Mouse (Mus musculus): ENCODE results near the gene Rhoa. TPM values are rescaled to one million over a fixed set of nuclear protein-coding genes. Genes with fewer than 3 reads are reported as not detected.
"Not testable (repeated sequence)": the region's sequence is repeated elsewhere in the genome, so short reads cannot be mapped to it uniquely, and the experiment has no call there.

The Rhoa gene
- 331 and 341 TPM in 2 replicates for polyA plus RNA-seq (2016; fragmentation: Nextera tagmentation; extraction: Ambion mirVana)

DNA sequence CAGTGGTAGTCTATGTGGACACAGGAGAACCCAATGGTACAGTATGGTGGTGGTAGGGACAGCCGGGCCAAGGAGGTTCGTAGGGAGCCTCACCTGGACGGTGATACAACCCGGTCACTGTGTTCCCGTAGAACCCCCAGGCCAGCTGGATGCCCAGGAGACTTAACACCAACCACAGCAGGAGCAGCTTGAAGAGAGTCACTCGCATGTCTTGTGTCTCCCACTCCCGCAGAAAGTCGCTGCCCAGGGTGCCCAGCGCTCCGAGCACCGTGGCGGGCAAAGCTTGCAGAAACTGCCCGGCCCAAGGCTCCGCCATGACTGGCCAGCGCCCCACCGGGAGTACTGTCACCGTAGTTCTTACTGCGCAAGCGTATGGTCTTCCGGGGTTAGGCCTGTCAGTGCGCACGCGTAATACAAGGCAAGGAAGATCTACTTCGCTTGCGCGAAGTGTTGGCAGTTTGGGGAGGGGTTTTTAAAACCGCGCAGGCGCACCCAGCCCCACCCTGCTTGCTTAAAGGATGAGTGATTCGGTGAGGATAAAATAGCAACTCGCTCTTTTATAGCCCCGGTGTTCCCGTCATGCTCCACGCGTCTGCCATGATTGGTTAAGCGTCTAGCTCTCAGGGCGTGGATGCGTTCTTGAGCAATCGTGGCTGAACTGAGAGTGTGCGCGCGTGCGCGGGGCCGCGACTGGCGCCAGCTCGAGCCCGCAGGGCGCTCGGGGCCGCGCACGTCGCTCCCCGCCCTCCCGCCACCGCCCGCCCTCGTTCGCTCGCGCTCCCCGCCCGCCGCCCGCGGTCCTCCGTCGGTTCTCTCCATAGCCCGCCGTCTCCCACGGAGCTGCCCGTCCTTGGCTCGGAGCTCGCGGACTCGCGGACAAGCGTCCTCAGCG is at the start of gene Rhoa, which contains the start of gene Tcta:
Gene Rhoa, plus strand, starts transcription at position 501 of the 892 bp plus-strand sequence.
Gene Tcta, minus strand, starts transcription at position 532 of the 892 bp plus-strand sequence.
- WGBS: under 1% methylated on average over 81 of the region's 81 CpGs
- ATAC-seq (ENCODE audit: low FRiP score): peak; percentile 97
- H3K27ac ChIP-seq: peak within 1 kb of the TSS; percentile 100
- H3K4me1 ChIP-seq: peaks cover 38% of the 10 kb centered on the region
- H3K4me2 ChIP-seq: peak within 1 kb of the TSS; percentile 90
- H3K27me3 ChIP-seq: no peaks in the 10 kb centered on the region
- H3K9me3 ChIP-seq: no peaks in the 10 kb centered on the region
- peak within 1 kb of the TSS; percentile 96 for H3K9ac ChIP-seq
- H3K36me3 ChIP-seq (replicated peaks): peaks cover 26% of the 10 kb centered on the region
- H3K4me3 ChIP-seq (replicated peaks): peak within 1 kb of the TSS; percentile 94

DNA sequence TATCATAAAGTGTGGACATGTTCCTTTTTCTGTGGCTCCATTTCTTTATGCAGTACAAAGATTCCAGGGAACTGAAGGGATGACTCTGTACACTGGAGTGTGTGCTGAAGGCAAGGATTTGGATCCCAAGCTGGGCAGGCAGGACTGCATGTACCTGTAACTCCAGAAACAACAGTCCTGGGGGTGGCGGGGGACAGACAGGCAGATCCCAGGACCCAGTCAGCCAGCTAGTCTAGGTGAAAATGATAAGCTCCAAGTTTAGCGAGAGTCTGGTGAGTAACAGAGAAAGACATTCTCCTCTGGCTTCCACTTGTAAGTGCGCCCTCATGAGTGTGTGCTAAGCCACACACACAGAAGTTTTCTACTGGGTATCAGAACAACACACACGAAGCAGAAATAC is 45.4 kb upstream of the Rhoa start:
- Histone ChIP-seq H3K27me3 (no peaks in the 10 kb centered on the region), H3K27ac (no peak overlapping the region), H3K4me1 (peaks cover 30% of the 10 kb centered on the region), H3K36me3 (replicated peaks) (0 out of 2 replicates have a peak, but pooled peaks cover 3% of the 10 kb centered on the region), H3K9ac (no peak overlapping the region), H3K4me2 (no peak overlapping the region), H3K4me3 (replicated peaks) (no peak overlapping the region), H3K9me3 (no peaks in the 10 kb centered on the region)
- ATAC-seq (ENCODE audit: low FRiP score): no peak
- 83% methylated on average over 4 of the region's 4 CpGs for WGBS

DNA sequence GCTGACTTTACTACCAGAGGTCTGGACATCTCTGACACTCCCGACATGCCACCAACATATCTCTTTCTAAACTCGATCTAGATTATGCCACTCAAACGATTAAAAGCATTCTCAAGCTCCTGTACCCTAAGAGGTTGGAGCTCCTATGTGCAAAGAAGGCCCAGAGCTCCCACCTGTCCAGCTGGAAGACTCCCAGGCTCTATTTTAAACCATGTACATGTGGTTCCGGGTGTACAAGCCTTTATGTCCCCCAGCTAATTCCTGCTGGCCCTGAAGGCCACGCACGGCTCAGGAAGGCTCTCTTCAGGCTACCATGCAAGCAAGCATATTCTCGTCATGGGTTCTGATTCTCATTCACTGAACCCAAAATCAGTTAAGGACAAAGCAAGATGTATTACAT is 44.1 kb upstream of the Rhoa start:
- 80% methylated on average over 7 of the region's 7 CpGs for WGBS
- no peak for ATAC-seq (ENCODE audit: low FRiP score)
- no peaks in the 10 kb centered on the region for H3K27me3 ChIP-seq
- peak overlapping the region; percentile 96 for H3K4me3 ChIP-seq (replicated peaks)
- H3K27ac ChIP-seq: no peak overlapping the region
- H3K4me2 ChIP-seq: peak overlapping the region; percentile 68
- H3K36me3 ChIP-seq (replicated peaks): 0 out of 2 replicates have a peak, but pooled peaks cover 3% of the 10 kb centered on the region
- no peaks in the 10 kb centered on the region for H3K9me3 ChIP-seq
- no peak overlapping the region for H3K9ac ChIP-seq
- peaks cover 30% of the 10 kb centered on the region for H3K4me1 ChIP-seq

DNA sequence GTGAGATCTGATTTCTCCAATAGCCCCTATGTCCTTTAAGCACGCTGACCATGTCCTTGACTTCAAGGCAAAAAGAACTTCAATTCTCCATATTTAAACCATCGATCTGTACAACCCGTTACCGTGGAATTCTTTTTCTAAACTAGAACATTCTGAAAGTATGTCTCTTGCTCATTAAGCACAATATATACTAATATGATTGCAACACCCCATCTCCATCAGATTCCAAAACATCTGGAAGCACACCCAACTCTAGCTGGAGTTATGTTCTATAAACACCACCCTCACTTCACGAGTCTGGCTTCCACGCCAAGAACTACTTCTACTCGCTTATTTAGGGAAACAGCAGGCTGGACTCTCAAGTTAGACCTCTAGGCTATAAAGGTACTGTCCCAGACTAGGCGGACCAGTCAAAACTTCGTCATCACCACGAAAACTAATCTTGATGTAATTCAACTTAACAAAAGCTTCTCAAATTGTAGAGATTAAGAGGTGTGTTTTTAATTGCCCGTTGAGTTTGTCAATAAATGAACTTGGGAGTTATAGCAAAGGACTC is 43.4 kb upstream of the Rhoa start:
- no peaks in the 10 kb centered on the region for H3K27me3 ChIP-seq
- H3K4me1 ChIP-seq: peaks cover 30% of the 10 kb centered on the region
- ATAC-seq (ENCODE audit: low FRiP score): no peak
- no peaks in the 10 kb centered on the region for H3K9me3 ChIP-seq
- 0 out of 2 replicates have a peak, but pooled peaks cover 2% of the 10 kb centered on the region for H3K36me3 ChIP-seq (replicated peaks)
- H3K4me3 ChIP-seq (replicated peaks): peak overlapping the region; percentile 96
- H3K4me2 ChIP-seq: peak overlapping the region; percentile 68
- WGBS: 42% methylated on average over 11 of the region's 11 CpGs
- H3K9ac ChIP-seq: peak overlapping the region; percentile 95
- H3K27ac ChIP-seq: no peak overlapping the region

DNA sequence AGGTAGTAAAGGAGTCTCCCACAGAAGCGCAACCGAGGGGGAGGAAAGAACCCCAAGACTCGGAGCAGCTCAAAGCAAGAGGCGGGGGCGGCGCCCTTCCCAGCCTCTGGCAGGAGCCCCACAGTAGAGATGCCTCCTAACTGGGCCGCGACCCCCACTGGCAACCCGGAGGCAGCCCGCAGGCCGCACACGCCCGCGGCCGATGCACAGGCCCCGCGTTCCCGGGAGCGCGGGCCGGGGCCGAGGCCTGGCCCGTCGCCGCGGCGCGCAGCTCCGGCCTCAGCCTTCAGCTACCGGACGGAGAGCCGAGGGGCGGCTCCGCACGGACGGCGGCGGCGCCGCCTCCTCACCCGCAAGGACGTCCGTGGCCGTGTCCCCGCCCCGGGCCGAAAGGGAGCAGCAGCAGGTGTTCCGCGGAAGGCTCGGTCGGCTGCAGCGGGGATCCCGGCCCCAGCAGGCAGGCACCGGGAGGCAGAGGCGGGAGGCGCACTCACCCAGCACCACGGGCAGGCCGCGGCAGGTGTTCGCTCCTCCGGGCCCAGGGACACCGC is 42.7 kb upstream of the Rhoa start:
- peak overlapping the region; percentile 93 for H3K27ac ChIP-seq
- peak overlapping the region; percentile 95 for H3K9ac ChIP-seq
- H3K27me3 ChIP-seq: no peaks in the 10 kb centered on the region
- peak overlapping the region; percentile 68 for H3K4me2 ChIP-seq
- peaks cover 30% of the 10 kb centered on the region for H3K4me1 ChIP-seq
- H3K4me3 ChIP-seq (replicated peaks): peak overlapping the region; percentile 96
- no peaks in the 10 kb centered on the region for H3K36me3 ChIP-seq (replicated peaks)
- 0% methylated on average over 49 of the region's 62 CpGs for WGBS
- peak; percentile 63 for ATAC-seq (ENCODE audit: low FRiP score)
- H3K9me3 ChIP-seq: no peaks in the 10 kb centered on the region

DNA sequence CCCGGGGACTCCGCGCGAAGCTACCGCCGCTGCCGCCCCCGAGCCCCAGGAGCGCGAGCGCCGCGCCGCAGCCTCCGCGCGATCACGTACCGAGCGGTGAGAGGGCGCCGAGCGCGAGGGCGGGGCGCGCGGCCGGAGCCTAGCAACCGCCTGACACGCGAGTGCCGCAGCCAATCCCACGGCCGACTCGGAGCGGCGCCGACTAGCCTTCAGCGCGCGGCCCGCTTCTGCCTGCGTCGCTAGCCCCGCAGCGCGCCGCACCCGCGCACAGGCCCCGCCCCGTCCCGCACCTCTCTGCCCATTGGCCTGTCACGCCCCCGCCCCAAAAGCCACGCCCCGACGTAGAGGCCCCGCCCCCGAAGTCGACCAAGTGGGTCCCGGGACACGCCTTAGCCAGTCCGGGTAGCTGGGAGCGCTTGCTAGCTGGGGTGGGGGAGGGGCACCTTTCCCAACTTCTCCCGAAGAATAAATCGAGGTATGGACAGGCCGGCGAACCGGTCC is 42.2 kb upstream of the Rhoa start, which contains the start of gene Dag1:
Gene Dag1, minus strand, starts transcription at position 269 of the 501 bp plus-strand sequence.
- H3K9ac ChIP-seq: peak within 1 kb of the TSS; percentile 95
- WGBS: 0% methylated on average over 71 of the region's 71 CpGs
- peaks cover 30% of the 10 kb centered on the region for H3K4me1 ChIP-seq
- peak within 1 kb of the TSS; percentile 68 for H3K4me2 ChIP-seq
- H3K4me3 ChIP-seq (replicated peaks): peak within 1 kb of the TSS; percentile 96
- H3K9me3 ChIP-seq: no peaks in the 10 kb centered on the region
- peak; percentile 99 for ATAC-seq (ENCODE audit: low FRiP score)
- no peaks in the 10 kb centered on the region for H3K27me3 ChIP-seq
- no peaks in the 10 kb centered on the region for H3K36me3 ChIP-seq (replicated peaks)
- H3K27ac ChIP-seq: peak within 1 kb of the TSS; percentile 93

DNA sequence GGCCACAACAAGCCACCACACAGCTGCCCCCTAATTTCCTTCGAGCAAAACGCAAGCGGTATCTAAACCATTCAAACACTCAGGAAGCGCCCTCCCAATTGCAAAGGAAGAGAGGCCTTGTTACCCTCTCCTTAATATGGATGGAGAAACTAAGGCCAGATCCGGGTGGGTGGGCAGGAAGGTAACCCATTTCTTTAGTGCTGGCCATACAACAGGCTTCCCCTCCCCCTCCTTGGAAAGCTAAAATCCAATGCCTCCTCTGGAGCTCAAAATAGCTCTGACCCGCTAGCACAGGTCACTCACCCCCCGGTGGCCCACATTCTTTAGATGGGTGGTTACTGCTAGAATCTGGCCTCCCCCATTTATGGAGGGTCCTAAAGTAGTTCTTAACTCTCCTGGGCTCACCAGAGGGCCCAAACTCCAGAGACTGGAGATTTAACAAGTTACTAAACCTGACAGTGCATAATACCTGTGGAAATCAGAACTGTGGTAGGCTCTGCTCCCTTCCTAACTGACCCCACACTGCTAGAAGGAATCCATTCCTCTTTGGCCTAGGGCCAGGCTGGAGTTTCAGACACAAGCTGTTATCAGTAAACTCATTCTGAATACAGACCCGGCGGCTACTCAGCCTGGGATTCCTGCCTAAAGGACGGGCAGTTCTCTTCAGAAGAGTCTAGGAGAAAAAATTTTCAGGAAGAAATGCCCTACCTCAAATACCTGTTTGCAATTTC is 41.6 kb upstream of the Rhoa start:
- Histone ChIP-seq H3K9me3 (no peaks in the 10 kb centered on the region), H3K27ac (peak overlapping the region; percentile 93), H3K4me3 (replicated peaks) (peak overlapping the region; percentile 96), H3K4me2 (peak overlapping the region; percentile 68), H3K9ac (peak overlapping the region; percentile 12; the same call in 1 of the 2 replicates), H3K36me3 (replicated peaks) (no peaks in the 10 kb centered on the region), H3K4me1 (peaks cover 30% of the 10 kb centered on the region), H3K27me3 (no peaks in the 10 kb centered on the region)
- WGBS: 14% methylated on average over 10 of the region's 10 CpGs
- ATAC-seq (ENCODE audit: low FRiP score): no peak; the same call in 1 of the 2 replicates

DNA sequence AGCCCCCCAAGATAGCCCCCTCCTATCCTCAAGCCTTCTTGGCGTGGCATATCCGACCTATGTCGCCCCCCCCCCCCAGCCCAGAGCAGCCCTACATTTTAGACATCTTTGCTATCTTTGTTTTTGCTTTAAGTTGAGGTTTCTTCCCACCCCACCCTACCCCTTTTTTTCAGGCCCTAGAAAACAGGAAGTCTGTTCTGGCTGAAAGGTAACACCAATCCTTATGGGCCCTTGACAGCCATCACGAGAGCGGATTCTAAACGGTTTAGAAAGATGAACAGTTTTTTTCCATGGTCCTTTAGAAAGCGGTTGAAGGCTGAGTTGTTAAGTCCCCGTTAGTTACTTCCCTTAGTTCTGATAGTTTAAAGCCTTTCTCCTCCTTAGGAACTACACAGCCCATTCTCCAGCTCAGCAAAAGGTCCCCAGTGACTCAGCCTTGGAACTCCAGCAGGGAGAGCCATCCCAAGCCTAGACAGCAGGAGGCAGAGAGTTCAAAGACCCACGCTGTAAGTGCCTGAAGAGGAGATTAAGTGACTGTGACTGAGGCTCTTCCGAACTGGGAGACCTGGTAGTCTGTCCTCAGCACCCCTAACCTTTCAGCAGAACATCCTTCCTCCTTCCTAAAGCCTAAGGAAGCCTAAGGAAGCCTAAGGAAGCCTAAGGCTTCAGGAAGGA is 39.5 kb upstream of the Rhoa start:
- H3K9ac ChIP-seq: no peak overlapping the region
- H3K27me3 ChIP-seq: no peaks in the 10 kb centered on the region
- H3K27ac ChIP-seq: no peak overlapping the region
- H3K4me3 ChIP-seq (replicated peaks): no peak overlapping the region
- no peak overlapping the region for H3K4me2 ChIP-seq
- H3K9me3 ChIP-seq: no peaks in the 10 kb centered on the region
- 62% methylated on average over 8 of the region's 10 CpGs for WGBS
- no peak for ATAC-seq (ENCODE audit: low FRiP score)
- H3K4me1 ChIP-seq: peaks cover 24% of the 10 kb centered on the region
- no peaks in the 10 kb centered on the region for H3K36me3 ChIP-seq (replicated peaks)

DNA sequence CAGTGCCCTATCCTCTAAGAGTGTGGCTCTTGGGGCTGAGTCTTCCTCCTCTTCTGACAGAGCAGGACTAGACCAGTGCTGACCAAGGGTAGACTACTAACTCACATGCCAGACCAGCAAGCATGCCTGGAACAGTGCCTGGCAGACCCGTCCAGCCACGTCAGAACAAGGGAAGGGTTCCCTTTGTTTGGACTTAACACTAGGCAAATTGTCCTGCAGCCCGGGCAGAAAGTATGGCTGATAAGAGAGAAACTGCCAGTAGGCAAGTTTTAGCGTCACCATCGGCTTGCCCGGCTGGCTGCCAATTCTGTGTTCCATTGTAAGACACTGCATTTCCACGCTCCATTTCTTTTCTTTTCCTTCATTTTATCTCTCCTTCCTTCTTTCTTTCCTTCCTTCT is 38.2 kb upstream of the Rhoa start:
- 0 out of 2 replicates have a peak, but pooled peaks cover 2% of the 10 kb centered on the region for H3K27me3 ChIP-seq
- 87% methylated on average over 7 of the region's 7 CpGs for WGBS
- peaks cover 11% of the 10 kb centered on the region for H3K4me1 ChIP-seq
- H3K36me3 ChIP-seq (replicated peaks): no peaks in the 10 kb centered on the region
- no peak overlapping the region for H3K4me3 ChIP-seq (replicated peaks)
- H3K9me3 ChIP-seq: no peaks in the 10 kb centered on the region
- H3K27ac ChIP-seq: no peak overlapping the region
- no peak overlapping the region for H3K9ac ChIP-seq
- no peak for ATAC-seq (ENCODE audit: low FRiP score)
- no peak overlapping the region for H3K4me2 ChIP-seq

DNA sequence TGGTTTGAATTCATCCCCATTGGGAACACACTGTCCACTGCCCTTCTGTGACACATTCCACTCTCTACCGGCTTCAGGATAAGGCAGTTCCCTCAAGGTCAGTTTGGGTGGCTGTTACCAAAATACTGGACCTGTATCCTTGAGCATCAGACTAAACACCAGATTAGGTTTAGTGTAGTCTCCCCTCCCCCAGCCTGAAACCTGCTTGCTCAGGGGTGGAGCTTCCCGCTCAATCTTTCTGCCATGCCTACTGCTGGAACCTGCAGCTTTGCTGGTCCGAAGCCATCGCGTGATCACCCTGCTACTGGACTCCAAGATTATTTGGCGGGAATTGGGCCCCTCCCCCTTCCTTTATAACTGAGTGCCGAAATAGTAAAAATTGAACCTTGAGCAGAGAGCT is 37.2 kb upstream of the Rhoa start:
- H3K4me3 ChIP-seq (replicated peaks); H3K9me3 ChIP-seq; H3K4me2 ChIP-seq; H3K36me3 ChIP-seq (replicated peaks); H3K9ac ChIP-seq; H3K4me1 ChIP-seq; H3K27ac ChIP-seq; H3K27me3 ChIP-seq; ATAC-seq (ENCODE audit: low FRiP score): not testable (repeated sequence)
- WGBS: 75% methylated on average over 7 of the region's 7 CpGs

DNA sequence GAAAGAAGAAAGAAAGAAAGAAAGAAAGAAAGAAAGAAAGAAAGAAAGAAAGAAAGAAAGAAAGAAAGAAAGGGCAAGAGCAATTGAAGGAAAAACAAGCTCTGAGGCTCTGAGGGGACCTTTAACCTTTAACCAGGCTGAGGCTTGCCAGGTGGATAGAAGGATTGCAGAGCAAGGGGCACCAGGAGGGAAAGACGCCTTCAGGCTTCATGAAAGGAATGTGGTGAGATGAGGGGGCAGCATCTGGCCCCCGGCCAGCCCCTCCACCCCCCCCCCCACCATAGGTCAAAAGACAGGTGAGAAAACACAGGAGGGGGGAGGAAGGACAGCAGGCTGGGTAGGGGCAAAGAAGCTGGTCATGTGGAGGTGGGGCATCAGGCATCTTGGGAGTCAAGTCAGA is 34.0 kb upstream of the Rhoa start:
- H3K9me3 ChIP-seq: no peaks in the 10 kb centered on the region
- 0 out of 2 replicates have a peak, but pooled peaks cover 5% of the 10 kb centered on the region for H3K27me3 ChIP-seq
- no peak overlapping the region for H3K27ac ChIP-seq
- H3K4me2 ChIP-seq: no peak overlapping the region
- H3K4me3 ChIP-seq (replicated peaks): no peak overlapping the region
- H3K4me1 ChIP-seq: no peaks in the 10 kb centered on the region
- ATAC-seq (ENCODE audit: low FRiP score): no peak
- no peak overlapping the region for H3K9ac ChIP-seq
- no peaks in the 10 kb centered on the region for H3K36me3 ChIP-seq (replicated peaks)
- WGBS: 52% methylated on average over 2 of the region's 2 CpGs

Data from forebrain, embryonic 12.5 days (tissue).